Mouse (Mus musculus) liver, embryonic 14.5 days (tissue): Measurements from ENCODE around the gene Tyw3.

ENCODE experiments used
- CTCF ChIP-seq: IDR thresholded peaks from 2 replicates; pipeline ENCODE4 v1.5.1; 2016; ENCODE audit warnings: antibody characterized with exemption, low read depth, control low read depth
- EP300 ChIP-seq: IDR thresholded peaks from 2 replicates; pipeline ENCODE4 v1.6.1; 2016; ENCODE audit warnings: antibody characterized with exemption, low read depth

GRCm38 (mm10) chr3:154536134-154536533 lies 60.8 kb downstream of the Tyw3 start:
- TF ChIP-seq CTCF, result no peak
- no peak for TF ChIP-seq EP300
